Mouse (Mus musculus) limb, embryonic 14.5 days (tissue): ENCODE measurements around the gene C4bp. TPM values are rescaled to one million over a fixed set of nuclear protein-coding genes. Genes with fewer than 3 reads are reported as not detected.

ENCODE experiments used
- ATAC-seq: fragments of 200-750 bp; cut with Nextera tagmentation; 2 replicates; pipeline ENCODE4 v1.8.0; 2017; ENCODE audit warnings: low read depth, moderate number of reproducible peaks, moderate TSS enrichment; ENCODE audit not compliant: low FRiP score
- DNase-seq: peaks from one replicate; pipeline ENCODE4 v3.0.0-alpha.2; 2015; ENCODE audit warnings: low spot score
- H3K27ac ChIP-seq: fragments of 300-500 bp; sonication (generic); replicated peaks from 2 replicates; pipeline ENCODE4 v1.5.1; 2014; ENCODE audit warnings: low read depth, mild to moderate bottlenecking, low read length, moderate library complexity, mixed read lengths
- H3K27me3 ChIP-seq: fragments of 300-500 bp; sonication (generic); 2 replicates; pipeline ENCODE4 v1.6.1; 2014; ENCODE audit warnings: low read length, mixed read lengths; ENCODE audit not compliant: control insufficient read depth, insufficient read depth
- H3K36me3 ChIP-seq: fragments of 300-500 bp; sonication (generic); 2 replicates; pipeline ENCODE4 v1.6.1; 2014; ENCODE audit warnings: mild to moderate bottlenecking, low read length, moderate library complexity, mixed read lengths; ENCODE audit not compliant: control insufficient read depth, insufficient read depth
- H3K4me1 ChIP-seq: fragments of 300-500 bp; sonication (generic); 2 replicates; pipeline ENCODE4 v1.6.1; 2014; ENCODE audit warnings: antibody characterized with exemption, low read length, mixed read lengths; ENCODE audit not compliant: control insufficient read depth, insufficient read depth
- H3K4me2 ChIP-seq: fragments of 300-500 bp; sonication (generic); replicated peaks from 2 replicates; pipeline ENCODE4 v1.6.1; 2014; ENCODE audit warnings: low read depth, mild to moderate bottlenecking, low read length, moderate library complexity; ENCODE audit not compliant: severe bottlenecking
- H3K4me3 ChIP-seq: fragments of 300-500 bp; sonication (generic); replicated peaks from 2 replicates; pipeline ENCODE4 v1.5.1; 2014; ENCODE audit warnings: low read length
- H3K9ac ChIP-seq: fragments of 300-500 bp; sonication (generic); 2 replicates; pipeline ENCODE4 v1.6.1; 2014; ENCODE audit warnings: mild to moderate bottlenecking, low read depth, low read length, moderate library complexity; ENCODE audit not compliant: severe bottlenecking
- H3K9me3 ChIP-seq: fragments of 300-500 bp; sonication (generic); 2 replicates; pipeline ENCODE4 v1.6.1; 2016; ENCODE audit warnings: low read length; ENCODE audit not compliant: control insufficient read depth
- POLR2A ChIP-seq: fragments of 200-500 bp; IDR thresholded peaks from 2 replicates; pipeline ENCODE4 v1.8.0; 2012; ENCODE audit warnings: inconsistent platforms, mild to moderate bottlenecking, moderate library complexity, borderline replicate concordance; ENCODE audit not compliant: insufficient read depth, insufficient read length; ENCODE audit errors: extremely low read depth
- WGBS: fragments of 180-500 bp; shearing (Covaris S2); extraction: QIAGEN DNeasy Blood & Tissue Kit; methylation state at CpG from one replicate; pipeline ENCODE4 v1.1.7; 2014; 5-methylcytosine and 5-hydroxymethylcytosine counted together
- polyA plus RNA-seq, 2 experiments: library from polyadenylated mRNA; depleted of rRNA in 1 of 2; stranded (reverse) in 1 of 2; unstranded in 1 of 2; fragments of >200 nt; fragmentation: Nextera tagmentation in 1 of 2; extraction: Ambion mirVana in 1 of 2; gene quantifications; 2 replicates each; pipeline versions ENCODE4 v1.2.1 to v1.2.3; 2012 to 2014

Gene C4bp
- polyA plus RNA-seq, 2 experiments, result not detected

GRCm38 (mm10) chr1:130596291-130596690 lies 65.1 kb downstream of the C4bp start:
- Histone ChIP-seq H3K4me2 (no peak overlapping the region), H3K36me3 (no peaks in the 10 kb centered on the region), H3K4me1 (no peaks in the 10 kb centered on the region), H3K27me3 (no peaks in the 10 kb centered on the region), H3K27ac (no peak overlapping the region), H3K9ac (no peak overlapping the region), H3K4me3 (no peak overlapping the region), H3K9me3 (no peaks in the 10 kb centered on the region)
- WGBS, result 84% methylated on average over 2 of the region's 2 CpGs
- DNase-seq (no peak), ATAC-seq (no peak)
- TF ChIP-seq POLR2A, result no peak

GRCm38 (mm10) chr1:130588659-130589058 lies 72.8 kb downstream of the C4bp start:
- no peaks in the 10 kb centered on the region for H3K27me3 ChIP-seq
- H3K9ac ChIP-seq, result no peak overlapping the region
- TF ChIP-seq POLR2A, result no peak
- WGBS, result 88% methylated on average over 9 of the region's 9 CpGs
- H3K36me3 ChIP-seq, result no peaks in the 10 kb centered on the region
- no peaks in the 10 kb centered on the region for H3K4me1 ChIP-seq
- H3K4me2 ChIP-seq, result no peak overlapping the region
- DNase-seq (no peak), ATAC-seq (no peak)
- H3K27ac ChIP-seq, result no peak overlapping the region
- no peaks in the 10 kb centered on the region for H3K9me3 ChIP-seq
- no peak overlapping the region for H3K4me3 ChIP-seq

Other genes with a start within 250 kb of the C4bp start
- not detected in 2 replicates for gene Cd55b, start 238.6 kb downstream of the C4bp start, polyA plus RNA-seq (2012; rRNA removed)
- gene Cd55b, start 238.6 kb downstream of the C4bp start, polyA plus RNA-seq (2014; fragmentation: Nextera tagmentation; extraction: Ambion mirVana), result not detected in 2 replicates
- gene Cd55, start 198.9 kb downstream of the C4bp start, polyA plus RNA-seq (2012; rRNA removed), result 10.6 and 12.8 TPM in 2 replicates
- 12.5 and 14.6 TPM in 2 replicates for gene Cd55, start 198.9 kb downstream of the C4bp start, polyA plus RNA-seq (2014; fragmentation: Nextera tagmentation; extraction: Ambion mirVana)
- gene Zp3r, start 32.0 kb downstream of the C4bp start, polyA plus RNA-seq (2012; rRNA removed), result not detected in 2 replicates
- gene Zp3r, start 32.0 kb downstream of the C4bp start, polyA plus RNA-seq (2014; fragmentation: Nextera tagmentation; extraction: Ambion mirVana), result not detected in 2 replicates
- not detected in 2 replicates for gene Gm29427, start 54.2 kb upstream of the C4bp start, polyA plus RNA-seq (2012; rRNA removed)
- not detected in 2 replicates for gene Gm29427, start 54.2 kb upstream of the C4bp start, polyA plus RNA-seq (2014; fragmentation: Nextera tagmentation; extraction: Ambion mirVana)
- gene Yod1, start 55.7 kb upstream of the C4bp start, polyA plus RNA-seq (2012; rRNA removed), result 2.9 TPM in 2 replicates
- gene Yod1, start 55.7 kb upstream of the C4bp start, polyA plus RNA-seq (2014; fragmentation: Nextera tagmentation; extraction: Ambion mirVana), result 7.2 and 7.9 TPM in 2 replicates
- gene Pfkfb2, start 67.6 kb upstream of the C4bp start, polyA plus RNA-seq (2012; rRNA removed), result 17.2 and 20.8 TPM in 2 replicates
- gene Pfkfb2, start 67.6 kb upstream of the C4bp start, polyA plus RNA-seq (2014; fragmentation: Nextera tagmentation; extraction: Ambion mirVana), result 7.3 and 8.5 TPM in 2 replicates
- 1.9 and 2.8 TPM in 2 replicates for gene AA986860, start 70.3 kb upstream of the C4bp start, polyA plus RNA-seq (2012; rRNA removed)
- gene AA986860, start 70.3 kb upstream of the C4bp start, polyA plus RNA-seq (2014; fragmentation: Nextera tagmentation; extraction: Ambion mirVana), result 8.1 and 10.6 TPM in 2 replicates
- gene Fcamr, start 139.3 kb upstream of the C4bp start, polyA plus RNA-seq (2012; rRNA removed), result 0.44 and 0.54 TPM in 2 replicates
- 0.11 and 0.28 TPM in 2 replicates for gene Fcamr, start 139.3 kb upstream of the C4bp start, polyA plus RNA-seq (2014; fragmentation: Nextera tagmentation; extraction: Ambion mirVana)
- gene Pigr, start 165.1 kb upstream of the C4bp start, polyA plus RNA-seq (2012; rRNA removed), result 0.08 TPM in 1 of 2 replicates, not detected in the other
- 0.15 TPM in 1 of 2 replicates, not detected in the other for gene Pigr, start 165.1 kb upstream of the C4bp start, polyA plus RNA-seq (2014; fragmentation: Nextera tagmentation; extraction: Ambion mirVana)
- not detected in 2 replicates for gene Fcmr, start 204.0 kb upstream of the C4bp start, polyA plus RNA-seq (2012; rRNA removed)
- not detected in 2 replicates for gene Fcmr, start 204.0 kb upstream of the C4bp start, polyA plus RNA-seq (2014; fragmentation: Nextera tagmentation; extraction: Ambion mirVana)
- not detected in 2 replicates for gene Il24, start 225.8 kb upstream of the C4bp start, polyA plus RNA-seq (2012; rRNA removed)
- not detected in 2 replicates for gene Il24, start 225.8 kb upstream of the C4bp start, polyA plus RNA-seq (2014; fragmentation: Nextera tagmentation; extraction: Ambion mirVana)
- gene Il20, start 249.8 kb upstream of the C4bp start, polyA plus RNA-seq (2012; rRNA removed), result not detected in 2 replicates
- gene Il20, start 249.8 kb upstream of the C4bp start, polyA plus RNA-seq (2014; fragmentation: Nextera tagmentation; extraction: Ambion mirVana), result not detected in 2 replicates